Mouse (Mus musculus) midbrain, embryonic 10.5 days (tissue): ENCODE data around the gene Nol4l. TPM values are rescaled to one million over a fixed set of nuclear protein-coding genes. Genes with fewer than 3 reads are reported as not detected.
"Not testable (repeated sequence)": the region's sequence is repeated elsewhere in the genome, so short reads cannot be mapped to it uniquely, and the experiment has no call there.

Experiments used
- DNase-seq: peaks from one replicate; pipeline ENCODE4 v3.0.0-alpha.2; 2017; ENCODE audit warnings: low spot score
- H3K27ac ChIP-seq: fragments of 300-500 bp; sonication (generic); replicated peaks from 2 replicates; pipeline ENCODE4 v1.5.1; 2016; ENCODE audit warnings: mild to moderate bottlenecking
- H3K27me3 ChIP-seq: fragments of 300-500 bp; sonication (generic); 2 replicates; pipeline ENCODE4 v1.6.1; 2016; ENCODE audit warnings: low read depth, mild to moderate bottlenecking; ENCODE audit not compliant: poor library complexity, severe bottlenecking
- H3K36me3 ChIP-seq: fragments of 300-500 bp; sonication (generic); 2 replicates; pipeline ENCODE4 v1.6.1; 2016; ENCODE audit warnings: mild to moderate bottlenecking, moderate library complexity
- H3K4me1 ChIP-seq: fragments of 300-500 bp; sonication (generic); 2 replicates; pipeline ENCODE4 v1.6.1; 2016
- H3K4me3 ChIP-seq: fragments of 300-500 bp; sonication (generic); 2 replicates; pipeline ENCODE4 v1.5.1; 2016; ENCODE audit warnings: mild to moderate bottlenecking, moderate library complexity
- H3K9me3 ChIP-seq: fragments of 300-500 bp; sonication (generic); replicated peaks from 2 replicates; pipeline ENCODE4 v1.6.1; 2016; ENCODE audit warnings: mild to moderate bottlenecking
- WGBS: fragments of 180-500 bp; shearing (Covaris S2); methylation state at CpG from one replicate; pipeline ENCODE4 v1.1.7; 2016; 5-methylcytosine and 5-hydroxymethylcytosine counted together
- polyA plus RNA-seq: library from polyadenylated mRNA; unstranded; fragments of >200 nt; fragmentation: Nextera tagmentation; extraction: Ambion mirVana; gene quantifications from 2 replicates; pipeline ENCODE4 v1.2.1, GENCODE M21; 2016

Gene Nol4l
- polyA plus RNA-seq, 1 experiment from 2014 or later, result 12.8 TPM

GRCm38 (mm10) chr2:153496898-153497297, 32.9 kb downstream of the Nol4l start:
- DNase-seq, result peak; percentile 62
- Histone ChIP-seq H3K27me3 (peaks cover 78% of the 10 kb centered on the region), H3K27ac (peak overlapping the region; percentile 76), H3K36me3 (no peaks in the 10 kb centered on the region), H3K9me3 (no peaks in the 10 kb centered on the region), H3K4me3 (peak overlapping the region; percentile 27), H3K4me1 (peaks cover 70% of the 10 kb centered on the region)
- 20% methylated on average over 13 of the region's 13 CpGs for WGBS

DNA sequence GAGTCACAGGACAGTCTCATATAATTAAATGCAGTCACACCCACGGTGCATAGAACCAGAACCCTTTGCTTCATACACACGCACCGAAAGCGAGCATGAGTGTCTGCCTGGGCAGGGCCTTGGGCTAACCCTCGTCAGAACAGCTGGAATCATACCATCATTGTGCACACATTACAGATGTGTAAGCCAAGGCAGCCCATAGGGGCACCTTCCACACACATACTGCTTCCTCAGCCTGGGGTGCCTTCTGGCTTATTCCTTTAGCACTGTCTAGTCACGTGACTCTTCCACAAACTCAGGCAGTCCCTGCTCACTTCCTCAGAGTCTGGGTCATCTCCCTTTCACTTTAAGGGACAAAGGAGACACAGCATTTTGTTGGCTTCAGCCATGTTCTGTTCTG, 33.5 kb downstream of the Nol4l start:
- no peaks in the 10 kb centered on the region for H3K9me3 ChIP-seq
- H3K27me3 ChIP-seq, result peaks cover 84% of the 10 kb centered on the region
- 86% methylated on average over 6 of the region's 6 CpGs for WGBS
- H3K4me3 ChIP-seq, result no peak overlapping the region
- peak overlapping the region; percentile 76 for H3K27ac ChIP-seq
- H3K4me1 ChIP-seq, result peaks cover 76% of the 10 kb centered on the region
- no peak for DNase-seq
- H3K36me3 ChIP-seq, result no peaks in the 10 kb centered on the region

GRCm38 (mm10) chr2:153495818-153496217, 34.0 kb downstream of the Nol4l start:
- Histone ChIP-seq H3K27me3 (peaks cover 87% of the 10 kb centered on the region), H3K36me3 (no peaks in the 10 kb centered on the region), H3K27ac (peak overlapping the region; percentile 76), H3K9me3 (no peaks in the 10 kb centered on the region), H3K4me3 (no peak overlapping the region), H3K4me1 (peaks cover 81% of the 10 kb centered on the region)
- 82% methylated on average over 4 of the region's 4 CpGs for WGBS
- no peak for DNase-seq

GRCm38 (mm10) chr2:153495391-153495790, 34.4 kb downstream of the Nol4l start:
- Histone ChIP-seq H3K4me1 (peaks cover 81% of the 10 kb centered on the region), H3K27ac (peak overlapping the region; percentile 76), H3K27me3 (peaks cover 87% of the 10 kb centered on the region)
- not testable (repeated sequence) for H3K36me3 ChIP-seq, H3K9me3 ChIP-seq, DNase-seq, H3K4me3 ChIP-seq
- 88% methylated on average over 4 of the region's 4 CpGs for WGBS

GRCm38 (mm10) chr2:153494293-153494811, 35.4 kb downstream of the Nol4l start:
- peak overlapping the region; percentile 86 for H3K27ac ChIP-seq
- no peaks in the 10 kb centered on the region for H3K9me3 ChIP-seq
- DNase-seq, result no peak
- H3K27me3 ChIP-seq, result peaks cover 92% of the 10 kb centered on the region
- WGBS, result 33% methylated on average over 9 of the region's 9 CpGs
- H3K4me1 ChIP-seq, result peaks cover 77% of the 10 kb centered on the region
- no peaks in the 10 kb centered on the region for H3K36me3 ChIP-seq
- peak overlapping the region; percentile 27 for H3K4me3 ChIP-seq

GRCm38 (mm10) chr2:153493781-153494292, 35.9 kb downstream of the Nol4l start:
- 12% methylated on average over 6 of the region's 6 CpGs for WGBS
- H3K27ac ChIP-seq, result peak overlapping the region; percentile 86
- H3K9me3 ChIP-seq, result no peaks in the 10 kb centered on the region
- peaks cover 92% of the 10 kb centered on the region for H3K27me3 ChIP-seq
- peak overlapping the region; percentile 27 for H3K4me3 ChIP-seq
- DNase-seq, result no peak
- H3K36me3 ChIP-seq, result no peaks in the 10 kb centered on the region
- peaks cover 75% of the 10 kb centered on the region for H3K4me1 ChIP-seq

GRCm38 (mm10) chr2:153493393-153493731, 36.4 kb downstream of the Nol4l start:
- DNase-seq, result no peak
- Histone ChIP-seq H3K9me3 (no peaks in the 10 kb centered on the region), H3K27me3 (peaks cover 87% of the 10 kb centered on the region), H3K4me1 (peaks cover 71% of the 10 kb centered on the region), H3K4me3 (peak overlapping the region; percentile 74), H3K36me3 (no peaks in the 10 kb centered on the region), H3K27ac (peak overlapping the region; percentile 86)
- 26% methylated on average over 2 of the region's 2 CpGs for WGBS

DNA sequence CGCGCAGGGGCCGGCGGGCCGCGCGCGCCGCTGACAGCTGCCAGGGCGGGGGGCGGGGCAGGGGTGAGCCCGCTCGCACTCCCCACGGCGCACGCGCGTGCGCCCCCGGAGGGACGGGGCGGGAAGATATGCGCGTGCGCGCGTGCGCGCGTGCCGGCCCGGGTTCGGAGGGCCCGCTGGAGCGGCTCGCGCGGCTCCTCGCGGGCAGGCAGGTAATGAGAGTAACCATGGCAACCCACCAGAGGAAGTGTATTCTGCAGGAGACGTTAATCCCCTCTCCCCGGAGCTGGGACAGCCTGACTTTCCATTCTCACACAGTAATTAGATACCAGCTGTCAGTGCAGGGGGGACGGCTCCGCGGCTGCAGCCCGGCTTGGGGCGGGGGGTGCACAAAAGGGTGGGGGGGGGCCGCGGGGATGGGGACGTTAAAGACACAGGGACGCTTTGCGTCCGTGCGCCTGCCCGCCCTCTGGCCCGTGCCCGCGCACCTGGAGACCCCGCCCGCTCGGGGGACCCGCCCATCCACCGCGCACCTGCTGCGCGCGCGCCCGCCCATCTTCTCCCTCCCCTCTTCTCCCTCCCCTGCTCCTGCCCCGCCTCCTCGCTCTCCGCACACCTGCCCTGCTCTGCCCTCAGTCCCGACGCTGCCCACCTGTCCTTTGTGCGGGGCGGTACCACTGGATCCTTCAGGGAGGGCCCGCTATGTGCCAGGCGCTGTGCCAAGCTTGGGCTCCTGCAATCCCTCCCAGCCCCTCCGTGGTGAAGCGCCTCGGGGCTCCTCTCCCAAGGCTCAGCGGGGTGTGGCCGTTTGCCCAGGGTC, 37.0 kb downstream of the Nol4l start, which contains the start of gene 4930404H24Rik:
TSS of gene 4930404H24Rik (plus strand) at position 218 of the 820 bp plus-strand sequence.
- under 1% methylated on average over 74 of the region's 83 CpGs for WGBS
- DNase-seq, result peak; percentile 79
- peaks cover 82% of the 10 kb centered on the region for H3K27me3 ChIP-seq

DNA sequence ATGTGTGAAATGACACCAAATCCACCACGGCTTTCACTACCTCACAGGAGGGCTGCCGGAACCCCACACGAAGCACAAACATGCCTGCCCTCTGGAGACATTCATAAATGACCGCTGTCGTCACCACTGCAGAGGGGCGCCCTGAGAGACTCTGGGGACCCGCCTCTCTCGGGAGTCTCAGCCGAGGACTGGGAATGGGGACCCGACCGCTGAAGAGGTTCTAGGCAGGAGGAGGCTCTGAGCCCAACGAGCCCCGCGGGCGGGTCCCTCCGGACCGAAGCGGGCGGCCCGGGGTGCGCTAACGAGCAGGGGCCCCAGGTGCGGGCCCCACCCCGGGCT, 37.6 kb downstream of the Nol4l start:
- no peak for DNase-seq
- Histone ChIP-seq H3K4me1 (peaks cover 59% of the 10 kb centered on the region), H3K4me3 (peak overlapping the region; percentile 74), H3K9me3 (no peaks in the 10 kb centered on the region), H3K36me3 (no peaks in the 10 kb centered on the region), H3K27ac (peak overlapping the region; percentile 86), H3K27me3 (peaks cover 78% of the 10 kb centered on the region)
- WGBS, result under 1% methylated on average over 22 of the region's 24 CpGs

More for the DNA sequence above, 37.0 kb downstream of the Nol4l start, which contains the start of gene 4930404H24Rik:
- H3K4me1 ChIP-seq, result peaks cover 65% of the 10 kb centered on the region
- peak within 1 kb of the TSS; percentile 86 for H3K27ac ChIP-seq
- H3K9me3 ChIP-seq, result no peaks in the 10 kb centered on the region
- H3K4me3 ChIP-seq, result peak within 1 kb of the TSS; percentile 74
- no peaks in the 10 kb centered on the region for H3K36me3 ChIP-seq

- peak overlapping the region; percentile 86 for H3K27ac ChIP-seq
- no peaks in the 10 kb centered on the region for H3K36me3 ChIP-seq
- DNase-seq, result no peak
- no peaks in the 10 kb centered on the region for H3K9me3 ChIP-seq
- peaks cover 54% of the 10 kb centered on the region for H3K4me1 ChIP-seq
- peak overlapping the region; percentile 74 for H3K4me3 ChIP-seq
- peaks cover 73% of the 10 kb centered on the region for H3K27me3 ChIP-seq
- WGBS, result 9% methylated on average over 18 of the region's 18 CpGs
Measured at GRCm38 (mm10) chr2:153491512-153492178, 38.1 kb downstream of the Nol4l start.

GRCm38 (mm10) chr2:153490940-153491339, 38.8 kb downstream of the Nol4l start:
- Histone ChIP-seq H3K4me3 (no peak overlapping the region), H3K4me1 (peaks cover 46% of the 10 kb centered on the region), H3K36me3 (no peaks in the 10 kb centered on the region), H3K27me3 (peaks cover 66% of the 10 kb centered on the region), H3K27ac (no peak overlapping the region), H3K9me3 (no peaks in the 10 kb centered on the region)
- no peak for DNase-seq
- 28% methylated on average over 5 of the region's 5 CpGs for WGBS

GRCm38 (mm10) chr2:153490116-153490515, 39.7 kb downstream of the Nol4l start:
- WGBS, result 73% methylated on average over 1 of the region's 1 CpGs
- H3K27me3 ChIP-seq, result peaks cover 62% of the 10 kb centered on the region
- H3K4me1 ChIP-seq, result peaks cover 46% of the 10 kb centered on the region

More at GRCm38 (mm10) chr2:153490116-153490515, 39.7 kb downstream of the Nol4l start:
- H3K9me3 ChIP-seq, result no peaks in the 10 kb centered on the region
- H3K4me3 ChIP-seq, result no peak overlapping the region
- no peak overlapping the region for H3K27ac ChIP-seq
- no peaks in the 10 kb centered on the region for H3K36me3 ChIP-seq
- DNase-seq, result no peak
